Mouse (Mus musculus) thymus, adult 2 months (tissue): ENCODE data around the gene Klk15.

Experiments used
- CTCF ChIP-seq: fragments of 200-500 bp; IDR thresholded peaks from 2 replicates; pipeline ENCODE4 v1.5.1; 2012; ENCODE audit warnings: mild to moderate bottlenecking, control low read depth, low read length, moderate library complexity, borderline replicate concordance; ENCODE audit not compliant: control insufficient read depth, poor library complexity, insufficient read depth; ENCODE audit errors: extremely low read depth
- POLR2A ChIP-seq: fragments of 200-500 bp; IDR thresholded peaks from 2 replicates; pipeline ENCODE4 v1.6.1; 2012; ENCODE audit warnings: mild to moderate bottlenecking, low read length, control low read depth, moderate library complexity; ENCODE audit not compliant: control insufficient read depth, poor library complexity, insufficient read depth; ENCODE audit errors: extremely low read depth

- TF ChIP-seq POLR2A (no peak), CTCF (no peak)
Observed at GRCm38 (mm10) chr7:43920582-43920981, 13.0 kb upstream of the Klk15 start.
